Mouse (Mus musculus): ENCODE measurements at regions not wholly inside any gene's neighbourhood (a gene's known extent, or its start where the extent isn't known, plus 50 kb on each side); places are given as distances from the start of the nearest gene placed in this dataset.

DNA sequence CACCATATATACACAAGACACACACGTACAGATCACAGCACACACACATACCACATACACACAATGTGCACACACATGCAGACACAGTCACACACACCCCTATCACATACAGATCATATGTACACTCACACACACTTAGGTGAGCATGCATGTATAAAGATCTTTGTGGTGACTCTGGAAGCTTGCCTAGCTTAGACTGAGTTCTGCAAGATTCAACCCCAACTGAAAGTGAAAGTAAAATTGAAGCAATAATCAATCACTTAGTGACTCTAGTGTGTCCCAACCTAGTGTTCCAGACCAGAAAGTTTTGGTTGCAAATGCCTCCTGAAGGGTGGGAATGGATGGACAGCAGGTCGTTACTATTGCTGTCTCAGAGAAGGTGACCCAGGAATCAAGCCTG, 262.8 kb downstream of the Bcl11a start:
- no peak for DNase-seq (ENCODE audit: low spot score in 2 of 2)

DNA sequence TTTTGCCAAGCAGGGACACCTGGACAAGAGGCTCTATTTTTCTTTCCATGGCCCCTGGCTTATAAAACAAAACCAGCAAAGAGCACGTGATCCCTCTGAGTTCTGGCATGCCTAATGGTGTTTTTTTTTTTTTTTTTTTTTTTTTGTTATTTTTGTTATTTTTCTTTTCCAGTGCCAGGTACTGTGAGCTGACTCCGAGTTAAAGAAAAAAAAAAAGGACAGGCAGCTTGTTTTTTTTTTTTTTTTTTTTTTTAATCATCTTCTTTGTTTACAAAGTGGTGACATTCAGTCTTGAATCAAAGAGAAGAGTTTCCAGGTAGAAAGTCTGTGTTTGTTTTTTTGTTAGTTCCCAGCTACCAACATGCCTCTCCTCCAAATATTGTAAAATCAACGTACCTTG, 263.8 kb downstream of the Bcl11a start:
- no peak for DNase-seq (ENCODE audit: low spot score in 2 of 2)

GRCm38 (mm10) chr11:24342176-24342575, 264.3 kb downstream of the Bcl11a start:
- no peak for DNase-seq (ENCODE audit: low spot score in 2 of 2)

DNA sequence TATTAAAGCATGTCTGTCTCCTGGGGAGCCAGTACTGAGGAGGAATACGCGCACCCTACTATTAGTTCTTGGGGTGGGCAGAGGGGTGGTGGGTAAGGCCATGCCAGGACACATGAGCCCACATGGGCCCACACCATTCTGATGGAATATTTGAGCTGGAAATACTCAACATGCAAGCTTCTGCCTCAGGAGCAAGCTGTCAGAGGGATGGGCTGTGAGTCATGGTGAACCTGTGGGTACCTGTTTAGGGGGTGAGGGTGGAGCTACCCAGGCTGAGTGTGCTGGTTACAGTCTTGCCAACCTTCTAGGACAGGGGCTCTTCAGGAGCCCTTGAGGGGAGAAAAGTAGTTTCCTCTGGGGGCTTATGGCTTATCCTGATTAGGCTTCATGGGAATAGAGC, 264.9 kb downstream of the Bcl11a start:
- DNase-seq (ENCODE audit: low spot score in 2 of 2) = no peak

- no peak for DNase-seq (ENCODE audit: low spot score in 2 of 2)
These were observed 269.4 kb downstream of the Bcl11a start for GRCm38 (mm10) chr11:24347225-24347624.

DNA sequence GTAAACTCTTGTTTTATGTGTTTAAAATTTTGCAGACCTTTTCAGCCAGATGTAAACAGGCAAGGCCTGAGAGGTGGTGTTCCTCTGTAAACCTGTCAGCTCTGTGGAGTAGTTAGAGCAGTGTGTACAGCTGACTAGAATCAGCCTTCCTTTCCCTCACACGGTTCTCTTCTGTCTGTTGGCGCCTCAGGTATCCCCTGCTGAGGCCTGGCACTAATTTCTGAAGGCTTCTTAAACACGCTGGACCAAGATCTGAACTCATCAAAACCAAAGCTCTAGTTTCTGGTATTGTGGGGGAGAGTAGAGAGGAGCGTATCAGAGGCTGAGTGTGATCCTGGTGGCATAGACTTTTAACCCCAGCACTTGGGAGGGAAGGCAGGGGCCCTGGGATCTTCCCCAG, 270.9 kb downstream of the Bcl11a start:
- no peak for DNase-seq (ENCODE audit: low spot score in 2 of 2)

- no peak for DNase-seq (ENCODE audit: low spot score in 2 of 2)
These were observed 272.2 kb downstream of the Bcl11a start for GRCm38 (mm10) chr11:24349967-24350643.

DNA sequence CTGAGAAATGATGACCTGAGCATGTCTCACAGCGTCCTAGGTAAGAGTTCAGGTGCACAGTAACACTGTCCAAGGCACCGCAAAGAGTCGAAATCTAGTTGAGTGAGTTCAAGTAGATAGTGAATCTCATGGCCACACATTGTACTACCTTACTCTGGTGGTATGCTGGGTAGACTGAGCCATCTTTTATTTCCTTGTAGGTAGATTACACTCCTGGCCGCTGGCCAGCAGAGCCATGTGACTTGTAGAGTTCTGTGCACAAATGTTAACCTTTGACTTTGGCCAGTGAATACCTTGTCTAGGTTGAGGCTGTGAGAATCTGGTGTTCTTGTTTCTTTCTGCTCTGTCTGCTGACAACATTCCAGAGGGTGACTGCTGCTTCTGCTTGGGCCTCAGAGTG, 273.0 kb downstream of the Bcl11a start:
- no peak for DNase-seq (ENCODE audit: low spot score in 2 of 2)

- no peak for DNase-seq (ENCODE audit: low spot score in 2 of 2)
These were observed 274.2 kb downstream of the Bcl11a start for GRCm38 (mm10) chr11:24352071-24352470.

DNA sequence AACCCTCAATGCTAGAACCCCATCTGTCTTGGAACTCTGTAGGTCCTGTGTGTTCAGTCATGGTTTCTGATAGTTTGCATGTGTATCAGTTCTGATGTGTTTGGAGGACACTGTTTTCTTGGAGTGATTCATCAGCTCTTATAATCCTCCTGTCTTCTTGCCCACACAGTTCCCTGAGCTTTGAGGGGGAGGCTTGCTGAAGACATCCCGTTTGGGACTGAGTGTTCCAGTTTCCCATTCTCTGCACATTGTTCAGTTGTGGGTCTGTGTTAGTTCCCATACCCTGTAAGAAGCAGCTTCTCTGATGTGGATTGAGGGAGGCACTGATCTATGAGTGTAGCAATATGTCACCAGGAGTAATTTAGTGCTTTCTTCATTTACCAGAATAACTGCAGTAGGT, 275.2 kb downstream of the Bcl11a start:
- DNase-seq (ENCODE audit: low spot score in 2 of 2) = no peak

DNA sequence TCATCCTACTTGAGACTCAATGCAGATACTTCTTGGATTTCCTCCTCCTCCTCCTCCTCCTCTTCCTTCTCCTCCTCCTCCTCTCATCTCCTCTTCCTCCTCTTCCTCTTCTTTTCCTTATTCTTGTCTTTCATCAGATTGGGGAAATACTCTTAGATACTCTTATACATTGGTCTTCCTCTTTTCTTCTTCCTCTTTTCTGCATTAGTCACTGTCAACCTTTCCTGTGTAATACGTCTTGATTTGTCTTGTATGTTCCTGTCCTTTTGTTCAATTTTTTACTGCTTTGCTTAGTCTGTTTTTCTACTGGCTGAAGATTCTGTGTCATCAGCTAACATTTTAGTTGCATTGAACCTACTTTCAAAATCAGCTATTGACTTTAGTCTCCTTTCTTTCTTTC, 279.5 kb downstream of the Bcl11a start:
- no peak for DNase-seq (ENCODE audit: low spot score in 2 of 2)

DNA sequence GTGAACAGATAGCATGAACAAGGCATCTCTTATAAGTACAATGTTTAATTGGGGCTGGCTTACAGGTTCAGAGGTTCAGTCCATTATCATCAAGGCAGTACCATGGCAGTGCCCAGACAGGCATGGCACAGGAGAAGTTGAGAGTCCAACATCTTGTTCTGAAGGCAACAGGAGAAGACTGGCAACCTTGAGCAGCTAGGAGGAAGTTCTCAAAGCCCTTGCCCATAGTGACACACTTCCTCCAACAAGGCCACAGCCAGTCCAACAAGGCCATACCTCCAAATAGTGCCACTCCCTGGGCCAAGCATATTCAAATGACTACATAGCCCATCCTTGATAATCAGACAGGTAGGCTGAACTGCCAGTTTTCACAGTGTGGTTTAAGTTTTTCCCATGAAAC, 281.2 kb downstream of the Bcl11a start:
- DNase-seq (ENCODE audit: low spot score in 2 of 2) = no peak

DNA sequence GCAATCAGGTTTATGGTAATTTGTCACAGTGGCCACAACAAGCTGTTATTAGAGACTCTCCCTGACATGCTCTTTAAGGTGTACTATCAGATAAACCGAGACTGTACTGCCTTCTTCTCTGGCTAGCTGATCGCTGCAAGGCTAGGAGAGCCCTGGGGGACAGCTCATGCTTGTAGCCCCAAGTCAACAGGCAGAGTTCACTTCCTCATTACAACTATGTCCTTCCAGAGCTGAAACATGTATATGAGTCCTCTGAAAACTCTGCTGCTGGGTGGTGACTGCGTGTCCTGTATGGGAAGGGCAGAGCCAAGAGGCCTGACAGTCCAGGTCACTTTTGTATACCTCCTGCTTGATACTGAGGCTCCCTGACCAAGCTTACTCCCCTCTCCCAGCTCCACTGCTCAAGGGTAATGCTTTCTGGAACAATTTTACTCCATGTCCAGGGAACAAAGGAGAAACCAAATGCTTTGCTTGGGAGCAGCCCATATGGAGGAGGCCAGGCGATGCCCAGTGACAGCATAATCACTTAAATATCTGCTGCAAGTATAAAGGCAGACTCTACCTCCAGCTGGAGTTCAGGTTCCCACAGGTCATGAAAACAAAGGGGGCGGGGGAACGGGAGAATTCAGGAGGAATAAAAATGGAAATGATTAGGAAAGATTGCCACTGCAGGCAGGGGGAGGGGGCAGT, 284.3 kb downstream of the Bcl11a start:
- no peak for DNase-seq (ENCODE audit: low spot score in 2 of 2)

GRCm38 (mm10) chr11:24362688-24363035, 284.8 kb downstream of the Bcl11a start:
- no peak for DNase-seq (ENCODE audit: low spot score in 2 of 2)

DNA sequence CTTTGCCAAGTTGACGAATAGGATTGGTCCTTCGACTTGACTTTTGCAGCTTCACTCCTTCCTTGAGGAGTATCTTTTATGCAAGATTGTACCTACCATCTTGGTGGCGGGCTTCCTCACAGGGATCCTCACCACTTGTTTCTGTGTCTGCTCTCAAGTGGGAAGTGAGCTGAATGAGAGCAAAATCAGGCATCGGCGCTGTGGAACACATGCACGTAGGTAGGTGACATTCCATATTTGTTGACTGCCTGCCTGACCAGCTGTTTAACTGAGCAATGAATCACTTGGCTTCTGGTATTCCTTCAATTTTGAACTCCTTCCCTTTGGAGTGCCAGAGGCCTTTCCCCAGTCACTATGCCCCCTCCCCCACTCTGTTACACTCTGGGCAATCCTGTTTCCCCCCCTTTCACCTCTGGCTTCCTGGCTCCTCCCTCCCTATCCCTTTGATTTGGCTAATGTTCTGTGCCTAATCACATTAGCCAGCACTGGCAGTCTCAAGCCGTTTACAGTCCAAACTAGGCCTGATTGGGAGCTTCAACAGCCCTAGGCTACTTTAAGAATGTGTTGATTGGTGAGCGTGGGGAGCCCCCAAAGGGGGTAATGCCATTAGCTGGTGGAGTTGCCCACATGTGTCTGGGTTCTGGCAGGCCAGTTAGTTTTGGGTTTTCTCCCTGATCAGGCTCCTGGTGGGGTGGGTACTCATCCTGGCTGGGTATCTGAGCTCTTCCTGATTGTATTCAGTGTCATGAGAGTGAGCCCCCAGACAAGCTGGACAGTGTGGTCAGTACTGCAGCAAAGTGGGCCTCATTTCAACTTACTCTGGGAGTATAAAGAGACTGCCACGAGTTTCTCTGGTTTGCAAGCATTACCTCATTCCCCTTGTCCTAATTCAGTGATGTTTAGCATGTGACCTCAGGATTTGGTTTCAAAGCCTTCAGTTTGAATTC, 285.8 kb downstream of the Bcl11a start:
- no peak for DNase-seq (ENCODE audit: low spot score in 2 of 2)

- DNase-seq (ENCODE audit: low spot score in 2 of 2) = peak; percentile 56 to 58
These were observed 292.5 kb downstream of the Bcl11a start for GRCm38 (mm10) chr11:24370198-24370860.

DNA sequence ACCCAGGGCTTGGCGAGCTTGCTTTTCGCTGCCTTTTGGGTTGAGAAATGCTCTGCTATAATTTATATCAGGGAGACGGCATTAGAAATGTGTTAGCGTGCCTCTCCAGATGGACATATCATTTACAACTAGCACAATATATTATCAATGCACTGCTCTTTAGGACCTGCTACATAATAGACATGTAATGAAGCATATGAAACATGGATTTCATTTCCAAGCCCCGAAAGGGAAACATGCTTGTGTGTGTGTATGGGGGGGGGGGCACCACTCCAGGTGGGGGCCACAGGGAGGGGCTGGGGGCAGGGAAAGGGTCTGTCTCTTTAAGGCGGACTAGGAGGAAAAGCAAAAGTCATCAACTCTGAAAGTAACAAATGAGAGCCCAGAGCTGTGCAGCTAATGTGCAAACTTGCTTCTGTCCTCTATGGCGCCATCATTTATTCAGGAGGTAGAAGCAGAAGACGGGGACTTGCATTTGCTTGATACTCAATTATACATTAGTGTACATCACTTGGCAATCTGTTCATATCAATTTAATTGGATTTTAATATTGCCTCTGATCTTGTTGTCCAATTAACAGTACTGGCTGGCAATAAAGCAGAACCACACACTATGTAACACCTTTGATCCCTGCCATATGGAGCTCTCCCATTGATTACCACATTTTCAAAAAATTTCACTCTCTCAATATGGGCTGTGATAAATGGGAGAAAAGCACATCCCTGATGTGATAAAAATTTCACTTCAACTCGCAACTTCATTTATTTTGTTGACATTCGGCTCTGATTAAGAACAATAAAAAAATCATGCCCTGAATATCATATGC, 293.2 kb downstream of the Bcl11a start:
- no peak for DNase-seq (ENCODE audit: low spot score in 2 of 2)

DNA sequence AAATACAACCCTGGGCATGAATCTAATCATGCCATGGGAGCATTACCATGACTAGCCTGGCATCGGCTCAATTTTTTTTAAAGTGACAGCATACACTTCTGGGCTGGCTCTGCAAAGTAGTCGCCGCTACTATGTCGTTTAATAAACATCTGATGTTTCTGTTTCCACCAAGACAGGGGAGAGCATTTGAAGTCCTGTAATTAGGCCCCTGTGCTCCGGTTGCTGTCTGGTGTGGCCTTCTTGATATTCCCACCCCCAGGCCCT, 293.8 kb downstream of the Bcl11a start:
- no peak for DNase-seq (ENCODE audit: low spot score in 2 of 2)

DNA sequence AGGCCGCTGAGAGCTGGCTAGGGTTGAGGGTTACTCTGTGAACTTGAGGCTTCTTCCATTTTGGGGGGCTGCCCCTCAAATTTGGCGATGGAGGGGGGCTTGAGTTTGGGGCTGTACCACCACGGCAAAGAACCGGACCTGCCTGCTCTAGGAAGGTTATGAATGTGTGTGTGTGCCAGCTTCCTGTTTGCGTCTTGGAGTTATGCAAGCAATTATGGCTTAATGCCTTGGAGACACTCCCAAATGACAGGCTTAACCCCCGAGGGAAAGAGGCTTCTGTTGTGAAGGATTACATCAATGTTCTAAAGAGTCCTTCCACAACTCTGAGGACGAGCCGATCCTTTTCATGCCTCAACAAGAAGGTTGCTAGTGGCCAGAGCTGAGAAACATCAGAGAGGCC, 294.1 kb downstream of the Bcl11a start:
- DNase-seq (ENCODE audit: low spot score in 2 of 2) = no peak

- no peak for DNase-seq (ENCODE audit: low spot score in 2 of 2)
These were observed 294.8 kb downstream of the Bcl11a start for GRCm38 (mm10) chr11:24372616-24373015.

GRCm38 (mm10) chr11:24373301-24373700, 295.4 kb downstream of the Bcl11a start:
- DNase-seq (ENCODE audit: low spot score in 2 of 2) = no peak

DNA sequence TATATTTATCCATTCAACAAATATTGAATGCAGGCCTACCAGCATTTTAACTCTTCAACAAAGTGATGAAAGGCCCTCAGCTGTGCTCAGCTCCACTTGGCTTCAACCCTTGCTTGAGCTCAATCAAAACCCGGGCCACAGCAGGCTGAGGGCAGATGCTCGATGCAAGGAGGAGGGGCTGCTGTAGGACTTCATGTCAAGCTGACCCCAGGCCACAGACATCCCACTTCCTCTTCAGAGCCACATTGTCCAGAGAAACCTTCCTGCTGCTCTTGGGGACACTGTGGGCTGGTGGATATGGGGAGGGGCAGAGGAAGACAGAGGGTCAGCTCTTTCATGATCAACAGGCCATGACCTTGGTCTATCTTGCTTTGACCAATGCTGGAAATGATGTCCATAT, 299.7 kb downstream of the Bcl11a start:
- DNase-seq (ENCODE audit: low spot score in 2 of 2) = no peak
